Mouse (Mus musculus) lung, embryonic 14.5 days (tissue): ENCODE results near the gene Bhlha9. TPM values are rescaled to one million over a fixed set of nuclear protein-coding genes. Genes with fewer than 3 reads are reported as not detected.
"Not testable (repeated sequence)": the region's sequence is repeated elsewhere in the genome, so short reads cannot be mapped to it uniquely, and the experiment has no call there.

Experiments used
- ATAC-seq: fragments of 200-750 bp; cut with Nextera tagmentation; 2 replicates; pipeline ENCODE4 v1.8.0; 2017; ENCODE audit warnings: mild to moderate bottlenecking, moderate TSS enrichment, moderate library complexity; ENCODE audit not compliant: insufficient read depth
- DNase-seq: peaks from one replicate; pipeline ENCODE4 v3.0.0-alpha.2; 2015
- H3K27ac ChIP-seq: fragments of 300-500 bp; sonication (generic); 2 replicates; pipeline ENCODE4 v1.5.1; 2014; ENCODE audit warnings: low read depth, mild to moderate bottlenecking, moderate library complexity
- H3K27me3 ChIP-seq: fragments of 300-500 bp; sonication (generic); 2 replicates; pipeline ENCODE4 v1.6.1; 2014; ENCODE audit warnings: low read length, control low read depth; ENCODE audit not compliant: insufficient read depth
- H3K36me3 ChIP-seq: fragments of 300-500 bp; sonication (generic); 2 replicates; pipeline ENCODE4 v1.6.1; 2014; ENCODE audit warnings: control low read depth; ENCODE audit not compliant: insufficient read depth
- H3K4me1 ChIP-seq: fragments of 300-500 bp; sonication (generic); 2 replicates; pipeline ENCODE4 v1.6.1; 2014; ENCODE audit warnings: antibody characterized with exemption, control low read depth; ENCODE audit not compliant: insufficient read depth
- H3K4me2 ChIP-seq: fragments of 300-500 bp; sonication (generic); 2 replicates; pipeline ENCODE4 v1.6.1; 2014; ENCODE audit warnings: mild to moderate bottlenecking
- H3K4me3 ChIP-seq: fragments of 300-500 bp; sonication (generic); 2 replicates; pipeline ENCODE4 v1.5.1; 2014; ENCODE audit warnings: low read depth, low read length
- H3K9ac ChIP-seq: fragments of 300-500 bp; sonication (generic); 2 replicates; pipeline ENCODE4 v1.6.1; 2014
- H3K9me3 ChIP-seq: fragments of 300-500 bp; sonication (generic); 2 replicates; pipeline ENCODE4 v1.6.1; 2016; ENCODE audit warnings: low read depth, low read length, control low read depth
- CTCF ChIP-seq: IDR thresholded peaks from 2 replicates; pipeline ENCODE4 v1.5.1; 2016; ENCODE audit warnings: antibody characterized with exemption, low read depth
- WGBS: fragments of 180-500 bp; shearing (Covaris S2); extraction: QIAGEN DNeasy Blood & Tissue Kit; methylation state at CpG from one replicate; pipeline ENCODE4 v1.1.7; 2014; 5-methylcytosine and 5-hydroxymethylcytosine counted together
- polyA plus RNA-seq: library from polyadenylated mRNA; unstranded; fragments of >200 nt; fragmentation: Nextera tagmentation; extraction: Ambion mirVana; gene quantifications from 2 replicates; pipeline ENCODE4 v1.2.1, GENCODE M21; 2014

Bhlha9 gene
- polyA plus RNA-seq, 1 experiment from 2014 or later = not detected

- 44% methylated on average over 7 of the region's 7 CpGs for WGBS
- Histone ChIP-seq H3K27ac (no peak overlapping the region), H3K9ac (no peak overlapping the region), H3K4me1 (no peaks in the 10 kb centered on the region), H3K9me3 (no peaks in the 10 kb centered on the region), H3K4me3 (no peak overlapping the region), H3K36me3 (no peaks in the 10 kb centered on the region), H3K27me3 (peaks cover 12% of the 10 kb centered on the region), H3K4me2 (no peak overlapping the region)
- ATAC-seq (no peak), DNase-seq (no peak)
- no peak for TF ChIP-seq CTCF
Observed at GRCm38 (mm10) chr11:76661790-76662468, 10.3 kb upstream of the Bhlha9 start.

- H3K27ac ChIP-seq = no peak overlapping the region
- H3K27me3 ChIP-seq = peaks cover 34% of the 10 kb centered on the region
- TF ChIP-seq CTCF = no peak
- peak overlapping the region; percentile 16 for H3K4me3 ChIP-seq
- WGBS = 9% methylated on average over 35 of the region's 35 CpGs
- H3K9ac ChIP-seq = peak overlapping the region; percentile 35; the same call in 1 of the 2 replicates
- H3K4me2 ChIP-seq = peak overlapping the region; percentile 53
- H3K4me1 ChIP-seq = no peaks in the 10 kb centered on the region
- no peak for ATAC-seq
- no peaks in the 10 kb centered on the region for H3K9me3 ChIP-seq
- peak; percentile 17 for DNase-seq
- H3K36me3 ChIP-seq = no peaks in the 10 kb centered on the region
Observed at GRCm38 (mm10) chr11:76666002-76666649, 6.1 kb upstream of the Bhlha9 start.

- DNase-seq (no peak), ATAC-seq (no peak)
- WGBS = 20% methylated on average over 4 of the region's 4 CpGs
- no peaks in the 10 kb centered on the region for H3K36me3 ChIP-seq
- peaks cover 51% of the 10 kb centered on the region for H3K27me3 ChIP-seq
- no peak overlapping the region for H3K27ac ChIP-seq
- TF ChIP-seq CTCF = no peak
- H3K4me3 ChIP-seq = no peak overlapping the region
- no peak overlapping the region for H3K9ac ChIP-seq
- H3K4me2 ChIP-seq = no peak overlapping the region
- no peaks in the 10 kb centered on the region for H3K9me3 ChIP-seq
- no peaks in the 10 kb centered on the region for H3K4me1 ChIP-seq
Observed at GRCm38 (mm10) chr11:76667807-76668206, 4.5 kb upstream of the Bhlha9 start.

GRCm38 (mm10) chr11:76672561-76673384, 503 bp downstream of the Bhlha9 start:
- H3K9me3 ChIP-seq = no peaks in the 10 kb centered on the region
- H3K27me3 ChIP-seq = peaks cover 54% of the 10 kb centered on the region
- H3K36me3 ChIP-seq = no peaks in the 10 kb centered on the region
- no peaks in the 10 kb centered on the region for H3K4me1 ChIP-seq
- peak overlapping the region; percentile 34 for H3K9ac ChIP-seq
- peak overlapping the region; percentile 36 for H3K4me3 ChIP-seq
- H3K27ac ChIP-seq = no peak overlapping the region
- ATAC-seq = peak; percentile 21; the same call in 1 of the 2 replicates
- 3% methylated on average over 64 of the region's 64 CpGs for WGBS
- TF ChIP-seq CTCF = no peak
- H3K4me2 ChIP-seq = peak overlapping the region; percentile 68
- DNase-seq = peak; percentile 55

- no peak for ATAC-seq
Observed at GRCm38 (mm10) chr11:76674199-76674598, 1.9 kb downstream of the Bhlha9 start.

GRCm38 (mm10) chr11:76674704-76675103, 2.4 kb downstream of the Bhlha9 start:
- H3K27me3 ChIP-seq = peaks cover 51% of the 10 kb centered on the region
- ATAC-seq (no peak), DNase-seq (no peak)

More at GRCm38 (mm10) chr11:76674199-76674598, 1.9 kb downstream of the Bhlha9 start:
- no peak overlapping the region for H3K27ac ChIP-seq
- H3K9ac ChIP-seq = no peak overlapping the region
- H3K4me1 ChIP-seq = no peaks in the 10 kb centered on the region
- H3K27me3 ChIP-seq = peaks cover 51% of the 10 kb centered on the region
- 42% methylated on average over 8 of the region's 8 CpGs for WGBS
- no peak overlapping the region for H3K4me3 ChIP-seq
- no peak overlapping the region for H3K4me2 ChIP-seq
- H3K36me3 ChIP-seq = no peaks in the 10 kb centered on the region
- no peaks in the 10 kb centered on the region for H3K9me3 ChIP-seq
- no peak for DNase-seq
- no peak for TF ChIP-seq CTCF

GRCm38 (mm10) chr11:76679508-76679907, 7.2 kb downstream of the Bhlha9 start, which contains the start of gene Trarg1:
Gene Trarg1, plus strand, starts transcription at chr11:76679808.
- not testable (repeated sequence) for H3K4me1 ChIP-seq, H3K4me2 ChIP-seq, H3K27me3 ChIP-seq, H3K4me3 ChIP-seq, ATAC-seq, H3K27ac ChIP-seq, H3K9ac ChIP-seq, H3K36me3 ChIP-seq, H3K9me3 ChIP-seq
- DNase-seq = peak; percentile 30
- WGBS = 33% methylated on average over 8 of the region's 8 CpGs

More at GRCm38 (mm10) chr11:76674704-76675103, 2.4 kb downstream of the Bhlha9 start:
- Histone ChIP-seq H3K36me3 (no peaks in the 10 kb centered on the region), H3K9me3 (no peaks in the 10 kb centered on the region), H3K27ac (no peak overlapping the region), H3K4me3 (no peak overlapping the region), H3K4me2 (no peak overlapping the region), H3K4me1 (no peaks in the 10 kb centered on the region), H3K9ac (no peak overlapping the region)
- 36% methylated on average over 4 of the region's 4 CpGs for WGBS
- TF ChIP-seq CTCF = peak; percentile 23
